Mouse (Mus musculus): ENCODE data around the gene Tspan15. TPM values are rescaled to one million over a fixed set of nuclear protein-coding genes. Genes with fewer than 3 reads are reported as not detected.

Gene Tspan15
- total and polyA plus RNA-seq, 3 experiments, result 6.1 to 17.7 (median 8.1) TPM

DNA sequence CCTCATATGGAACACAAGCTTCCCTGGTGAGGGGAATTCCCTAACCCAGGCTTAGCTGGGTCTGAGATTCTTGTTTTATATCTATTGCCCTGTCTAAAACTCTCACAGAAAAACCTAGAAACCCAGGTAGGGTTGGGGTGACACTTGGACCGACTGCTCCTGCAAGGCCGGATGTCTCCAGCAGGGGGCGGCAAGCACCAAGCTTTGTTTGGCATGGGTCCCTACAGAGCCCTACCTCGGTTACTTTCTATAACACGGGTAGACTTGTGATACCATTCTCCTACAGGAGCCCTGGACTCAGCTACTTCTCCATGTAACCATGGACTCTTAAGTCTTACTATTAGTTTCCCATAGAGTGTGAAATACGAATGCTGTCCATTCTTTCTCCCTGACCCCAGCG is 44.2 kb downstream of the Tspan15 start:
- Histone ChIP-seq H3K4me3 (no peak overlapping the region), H3K36me3 (ENCODE audit: control insufficient read depth, insufficient read depth, low read length) (no peaks in the 10 kb centered on the region), H3K27me3 (ENCODE audit: control insufficient read depth, insufficient read depth, low read length) (no peaks in the 10 kb centered on the region), H3K79me2 (replicated peaks; ENCODE audit: control insufficient read depth, insufficient read depth, low read length) (no peaks in the 10 kb centered on the region), H3K4me1 (ENCODE audit: control insufficient read depth, insufficient read depth, low read length) (no peaks in the 10 kb centered on the region), H3K9ac (ENCODE audit: low read depth, low read length) (no peak overlapping the region), H3K27ac (no peak overlapping the region)
- intact Hi-C loops (cut with DNase I), result loop anchor here (1.0 to 10.0 kb wide), 4 partner anchors 56 to 312 kb away; no protein-coding TSS in a partner anchor
- DNase-seq, result peak; percentile 74 to 89
- no peak for TF ChIP-seq POLR2A (IDR thresholded peaks at IDR 0.05; ENCODE audit: insufficient read depth, low read depth, low read length)
- TF ChIP-seq EP300 (IDR thresholded peaks at IDR 0.05; ENCODE audit: insufficient read depth, low read depth, low read length), result peak; percentile 70; the same call in 1 of the 2 replicates
- 22% methylated on average over 7 of the region's 7 CpGs for WGBS

DNA sequence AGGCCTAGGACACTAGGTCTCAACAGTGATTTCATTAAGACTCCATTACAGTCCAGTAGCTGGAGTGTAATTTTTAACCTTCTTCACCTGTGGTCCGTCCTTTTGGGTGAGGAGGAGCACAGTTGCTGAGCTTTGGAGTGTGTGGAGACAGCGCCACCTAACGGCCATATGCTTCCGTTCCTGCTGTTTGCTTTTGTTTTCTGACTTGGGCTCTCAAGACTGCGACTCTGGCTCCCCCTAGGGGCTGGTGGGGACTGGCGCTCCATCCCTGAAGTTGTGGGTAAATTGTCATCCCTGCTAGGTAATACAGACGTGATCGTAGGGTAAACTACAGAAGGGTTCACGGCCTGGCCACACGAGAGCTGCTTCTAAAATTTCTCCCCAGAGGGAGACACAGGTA is 48.0 kb downstream of the Tspan15 start:
- no peaks in the 10 kb centered on the region for H3K4me1 ChIP-seq (ENCODE audit: control insufficient read depth, insufficient read depth, low read length)
- H3K9ac ChIP-seq (ENCODE audit: low read depth, low read length), result no peak overlapping the region
- 2% methylated on average over 10 of the region's 10 CpGs for WGBS
- TF ChIP-seq POLR2A (IDR thresholded peaks at IDR 0.05; ENCODE audit: insufficient read depth, low read depth, low read length) (no peak), EP300 (IDR thresholded peaks at IDR 0.05; ENCODE audit: insufficient read depth, low read depth, low read length) (peak; percentile 85), CTCF (IDR thresholded peaks at IDR 0.05) (peak; percentile 100)
- H3K27me3 ChIP-seq (ENCODE audit: control insufficient read depth, insufficient read depth, low read length), result no peaks in the 10 kb centered on the region
- intact Hi-C loops (cut with DNase I), result loop anchor here (1.0 to 10.0 kb wide), 7 partner anchors 78 to 344 kb away; no protein-coding TSS in a partner anchor
- no peak overlapping the region for H3K27ac ChIP-seq
- no peaks in the 10 kb centered on the region for H3K79me2 ChIP-seq (replicated peaks; ENCODE audit: control insufficient read depth, insufficient read depth, low read length)
- H3K4me3 ChIP-seq, result no peak overlapping the region
- no peaks in the 10 kb centered on the region for H3K36me3 ChIP-seq (ENCODE audit: control insufficient read depth, insufficient read depth, low read length)
- DNase-seq, result peak; percentile 88 to 90

- Histone ChIP-seq H3K9ac (ENCODE audit: low read depth, low read length) (no peak overlapping the region), H3K36me3 (ENCODE audit: control insufficient read depth, insufficient read depth, low read length) (no peaks in the 10 kb centered on the region), H3K27me3 (ENCODE audit: control insufficient read depth, insufficient read depth, low read length) (no peaks in the 10 kb centered on the region), H3K27ac (no peak overlapping the region), H3K79me2 (replicated peaks; ENCODE audit: control insufficient read depth, insufficient read depth, low read length) (no peaks in the 10 kb centered on the region), H3K4me1 (ENCODE audit: control insufficient read depth, insufficient read depth, low read length) (no peaks in the 10 kb centered on the region), H3K4me3 (no peak overlapping the region)
- WGBS, result 69% methylated on average over 6 of the region's 6 CpGs
- intact Hi-C loops (cut with DNase I), result loop anchor here (1.0 to 10.0 kb wide), 7 partner anchors 77 to 344 kb away; no protein-coding TSS in a partner anchor
- DNase-seq, result no peak
- no peak for TF ChIP-seq POLR2A (IDR thresholded peaks at IDR 0.05; ENCODE audit: insufficient read depth, low read depth, low read length)
- no peak for TF ChIP-seq CTCF (IDR thresholded peaks at IDR 0.05)
- no peak for TF ChIP-seq EP300 (IDR thresholded peaks at IDR 0.05; ENCODE audit: insufficient read depth, low read depth, low read length)
Observed at GRCm38 (mm10) chr10:62182471-62183014, 48.5 kb downstream of the Tspan15 start.

DNA sequence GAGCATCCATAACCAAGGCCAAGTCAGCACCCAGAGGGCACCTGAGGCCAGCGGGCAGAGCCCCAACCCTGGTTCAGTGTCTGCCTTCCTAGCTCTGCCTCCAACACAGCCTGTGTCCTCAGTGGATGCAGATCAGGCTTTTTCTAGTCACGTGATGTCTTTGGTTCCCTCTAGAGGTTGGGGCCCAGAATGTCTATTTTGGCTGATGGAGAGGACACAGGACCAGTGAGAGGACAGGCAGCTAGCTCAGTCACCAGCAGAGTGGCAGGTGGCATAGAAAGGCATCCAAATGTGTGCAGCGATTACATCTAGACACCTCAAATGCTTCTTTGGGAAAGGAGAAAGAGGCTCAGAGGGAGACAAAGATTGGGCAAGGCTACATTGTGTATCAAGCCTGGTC is 49.4 kb downstream of the Tspan15 start:
- WGBS, result 49% methylated on average over 3 of the region's 3 CpGs
- no peak for DNase-seq

DNA sequence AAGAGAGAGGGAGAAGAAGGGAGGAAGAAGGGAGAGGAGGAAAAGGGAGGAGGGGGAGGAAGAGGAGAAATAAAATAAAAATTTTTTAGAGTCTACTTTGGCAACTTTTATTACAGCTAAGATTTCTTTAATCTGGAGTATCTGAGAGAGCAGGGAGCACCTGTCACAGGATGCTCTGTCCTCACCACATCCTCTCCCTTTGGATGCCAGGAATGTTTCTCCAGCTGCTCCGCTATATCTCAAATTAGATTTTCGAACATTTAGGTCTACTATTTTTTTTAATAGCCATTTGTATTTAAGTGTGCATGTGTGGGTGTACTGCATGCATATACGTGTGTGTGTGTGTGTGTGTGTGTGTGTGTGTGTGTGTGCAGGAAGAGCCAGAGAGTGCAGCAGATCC is 51.1 kb downstream of the Tspan15 start:
- Histone ChIP-seq H3K27me3 (ENCODE audit: control insufficient read depth, insufficient read depth, low read length) (no peaks in the 10 kb centered on the region), H3K4me1 (ENCODE audit: control insufficient read depth, insufficient read depth, low read length) (no peaks in the 10 kb centered on the region), H3K9ac (ENCODE audit: low read depth, low read length) (no peak overlapping the region), H3K27ac (no peak overlapping the region), H3K4me3 (no peak overlapping the region), H3K79me2 (replicated peaks; ENCODE audit: control insufficient read depth, insufficient read depth, low read length) (no peaks in the 10 kb centered on the region), H3K36me3 (ENCODE audit: control insufficient read depth, insufficient read depth, low read length) (no peaks in the 10 kb centered on the region)
- intact Hi-C loops (cut with DNase I), result loop anchor here (5.0 to 10.0 kb wide), 4 partner anchors 123 to 305 kb away; no protein-coding TSS in a partner anchor
- 76% methylated on average over 3 of the region's 3 CpGs for WGBS
- DNase-seq, result no peak
- TF ChIP-seq CTCF (IDR thresholded peaks at IDR 0.05), result no peak
- no peak for TF ChIP-seq EP300 (IDR thresholded peaks at IDR 0.05; ENCODE audit: insufficient read depth, low read depth, low read length)
- TF ChIP-seq POLR2A (IDR thresholded peaks at IDR 0.05; ENCODE audit: insufficient read depth, low read depth, low read length), result no peak

More for the DNA sequence above, 49.4 kb downstream of the Tspan15 start:
- H3K36me3 ChIP-seq (ENCODE audit: control insufficient read depth, insufficient read depth, low read length), result no peaks in the 10 kb centered on the region
- no peaks in the 10 kb centered on the region for H3K4me1 ChIP-seq (ENCODE audit: control insufficient read depth, insufficient read depth, low read length)
- no peak overlapping the region for H3K4me3 ChIP-seq
- no peaks in the 10 kb centered on the region for H3K27me3 ChIP-seq (ENCODE audit: control insufficient read depth, insufficient read depth, low read length)
- no peaks in the 10 kb centered on the region for H3K79me2 ChIP-seq (replicated peaks; ENCODE audit: control insufficient read depth, insufficient read depth, low read length)
- intact Hi-C loops (cut with DNase I), result loop anchor here (2.0 to 10.0 kb wide), 6 partner anchors 124 to 343 kb away; no protein-coding TSS in a partner anchor
- H3K27ac ChIP-seq, result no peak overlapping the region
- no peak overlapping the region for H3K9ac ChIP-seq (ENCODE audit: low read depth, low read length)
- no peak for TF ChIP-seq EP300 (IDR thresholded peaks at IDR 0.05; ENCODE audit: insufficient read depth, low read depth, low read length)
- TF ChIP-seq POLR2A (IDR thresholded peaks at IDR 0.05; ENCODE audit: insufficient read depth, low read depth, low read length), result no peak
- no peak for TF ChIP-seq CTCF (IDR thresholded peaks at IDR 0.05)

DNA sequence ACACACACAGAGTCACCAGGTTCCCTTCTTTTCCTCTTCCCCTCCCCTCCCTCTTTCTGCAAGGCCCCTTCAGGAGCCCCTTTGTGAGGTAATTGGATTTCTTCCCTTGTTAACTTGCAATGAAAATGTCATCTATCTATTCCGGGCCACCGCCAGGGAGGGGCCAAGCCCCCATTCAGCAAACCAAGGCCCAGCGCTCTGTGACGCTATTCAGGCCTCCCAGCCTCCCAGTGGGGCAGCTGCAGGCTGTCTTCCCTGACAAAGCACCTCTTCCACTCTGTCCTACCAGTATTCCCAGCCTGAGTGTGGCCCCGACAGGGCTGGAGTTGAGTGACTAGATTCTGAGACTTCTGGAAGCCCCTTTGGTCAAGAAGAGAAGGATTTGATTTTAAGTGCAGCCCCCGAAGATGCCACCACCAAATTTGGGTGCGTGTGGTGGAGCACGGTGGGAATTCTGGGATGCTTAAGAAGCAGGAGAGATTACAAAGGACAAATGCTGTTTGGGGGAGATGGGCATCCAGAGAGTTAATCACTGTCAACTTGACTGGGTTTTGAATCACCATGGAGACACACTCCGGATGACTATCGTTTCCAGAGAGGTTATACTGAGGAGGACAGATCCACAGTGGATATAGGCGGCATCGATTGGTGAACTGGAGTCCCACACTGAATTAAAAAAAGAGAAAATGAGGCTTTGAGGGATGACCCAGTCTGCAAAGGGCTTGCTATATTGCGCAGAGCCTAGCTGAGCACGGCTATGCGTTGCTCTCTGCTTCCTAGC is 56.3 kb downstream of the Tspan15 start:
- no peak overlapping the region for H3K4me3 ChIP-seq
- DNase-seq, result no peak
- H3K27ac ChIP-seq, result no peak overlapping the region
- H3K27me3 ChIP-seq (ENCODE audit: control insufficient read depth, insufficient read depth, low read length), result no peaks in the 10 kb centered on the region
- intact Hi-C loops (cut with DNase I), result no loop called here
- H3K9ac ChIP-seq (ENCODE audit: low read depth, low read length), result no peak overlapping the region
- WGBS, result 56% methylated on average over 15 of the region's 15 CpGs
- no peaks in the 10 kb centered on the region for H3K36me3 ChIP-seq (ENCODE audit: control insufficient read depth, insufficient read depth, low read length)
- TF ChIP-seq CTCF (IDR thresholded peaks at IDR 0.05), result no peak
- no peak for TF ChIP-seq EP300 (IDR thresholded peaks at IDR 0.05; ENCODE audit: insufficient read depth, low read depth, low read length)
- TF ChIP-seq POLR2A (IDR thresholded peaks at IDR 0.05; ENCODE audit: insufficient read depth, low read depth, low read length), result no peak
- H3K79me2 ChIP-seq (replicated peaks; ENCODE audit: control insufficient read depth, insufficient read depth, low read length), result no peaks in the 10 kb centered on the region
- no peaks in the 10 kb centered on the region for H3K4me1 ChIP-seq (ENCODE audit: control insufficient read depth, insufficient read depth, low read length)
